Mouse (Mus musculus): ENCODE measurements at regions not wholly inside any gene's neighbourhood (a gene's known extent, or its start where the extent isn't known, plus 50 kb on each side); places are given as distances from the start of the nearest gene placed in this dataset.

- WGBS, result 55% methylated on average over 4 of the region's 4 CpGs
- no peak overlapping the region for H3K27ac ChIP-seq (ENCODE audit: low read depth, low read length)
- H3K9me3 ChIP-seq (ENCODE audit: control insufficient read depth, low read length), result no peaks in the 10 kb centered on the region
- no peak for ATAC-seq
- no peak overlapping the region for H3K4me2 ChIP-seq (ENCODE audit: low read length)
- H3K27me3 ChIP-seq (replicated peaks; ENCODE audit: control insufficient read depth, insufficient read depth, low read length), result no peaks in the 10 kb centered on the region
- H3K36me3 ChIP-seq (ENCODE audit: control insufficient read depth, insufficient read depth, low read length), result no peaks in the 10 kb centered on the region
- H3K4me1 ChIP-seq (ENCODE audit: control insufficient read depth, insufficient read depth, low read depth, low read length), result no peaks in the 10 kb centered on the region
- H3K4me3 ChIP-seq (ENCODE audit: low read length), result no peak overlapping the region
- no peak overlapping the region for H3K9ac ChIP-seq (ENCODE audit: low read depth, low read length)
Observed at GRCm38 (mm10) chr10:21672171-21672570, 79.2 kb downstream of the 1700020N01Rik start.

- 75% methylated on average over 5 of the region's 5 CpGs for WGBS
- Histone ChIP-seq H3K4me1 (ENCODE audit: control insufficient read depth, insufficient read depth, low read depth, low read length) (no peaks in the 10 kb centered on the region), H3K4me3 (ENCODE audit: low read length) (no peak overlapping the region), H3K9ac (ENCODE audit: low read depth, low read length) (no peak overlapping the region), H3K9me3 (ENCODE audit: control insufficient read depth, low read length) (no peaks in the 10 kb centered on the region), H3K27ac (ENCODE audit: low read depth, low read length) (no peak overlapping the region), H3K27me3 (replicated peaks; ENCODE audit: control insufficient read depth, insufficient read depth, low read length) (no peaks in the 10 kb centered on the region), H3K36me3 (ENCODE audit: control insufficient read depth, insufficient read depth, low read length) (no peaks in the 10 kb centered on the region), H3K4me2 (ENCODE audit: low read length) (no peak overlapping the region)
- ATAC-seq, result no peak
Observed at GRCm38 (mm10) chr10:21672666-21673065, 79.7 kb downstream of the 1700020N01Rik start.

DNA sequence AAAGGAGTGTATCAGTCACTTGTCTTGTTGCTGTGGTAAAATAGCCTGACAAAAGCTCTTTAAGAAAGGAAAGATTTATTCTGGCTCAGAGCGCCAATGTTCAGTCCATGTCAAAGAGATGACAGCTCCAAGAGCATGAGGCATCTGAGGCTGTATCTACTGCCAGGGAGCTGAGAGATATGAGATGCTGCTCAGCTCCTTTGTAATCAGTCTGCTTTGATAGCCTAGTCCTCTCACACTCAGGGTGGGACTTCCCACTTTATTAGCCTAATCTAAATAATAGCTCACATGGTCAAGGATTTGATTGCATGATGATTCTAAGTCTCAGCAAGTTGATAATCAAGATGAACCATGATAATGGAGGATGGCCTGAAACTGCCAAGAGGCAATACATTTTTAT, 80.9 kb downstream of the 1700020N01Rik start:
- Histone ChIP-seq H3K27me3 (replicated peaks; ENCODE audit: control insufficient read depth, insufficient read depth, low read length) (no peaks in the 10 kb centered on the region), H3K4me2 (ENCODE audit: low read length) (no peak overlapping the region), H3K4me3 (ENCODE audit: low read length) (no peak overlapping the region), H3K9ac (ENCODE audit: low read depth, low read length) (no peak overlapping the region), H3K4me1 (ENCODE audit: control insufficient read depth, insufficient read depth, low read depth, low read length) (no peaks in the 10 kb centered on the region), H3K9me3 (ENCODE audit: control insufficient read depth, low read length) (no peaks in the 10 kb centered on the region), H3K27ac (ENCODE audit: low read depth, low read length) (no peak overlapping the region), H3K36me3 (ENCODE audit: control insufficient read depth, insufficient read depth, low read length) (no peaks in the 10 kb centered on the region)
- ATAC-seq, result 0 out of 2 replicates have a peak, but pooled peaks have one; percentile 58
- WGBS, result 85% methylated on average over 1 of the region's 1 CpGs

DNA sequence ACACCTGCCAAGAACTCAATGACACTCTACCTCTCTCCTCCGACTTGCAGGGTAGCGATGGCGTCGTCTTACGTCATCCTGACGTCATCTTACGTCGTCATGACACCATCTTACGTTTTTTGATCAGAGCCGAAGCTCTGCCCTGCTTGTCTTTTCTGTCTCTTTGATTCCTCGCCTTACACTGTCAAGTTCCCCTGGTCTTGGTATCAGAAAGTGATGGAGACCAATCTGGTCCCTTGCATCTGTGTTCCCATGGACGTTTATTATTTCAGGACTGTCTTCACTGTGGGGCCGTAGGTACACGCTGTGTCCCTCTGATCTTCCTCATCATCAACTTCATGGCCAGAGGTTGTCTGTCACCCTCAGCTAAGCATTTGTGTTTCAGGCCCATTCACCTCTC, 82.8 kb downstream of the 1700020N01Rik start:
- no peak for ATAC-seq
- Histone ChIP-seq H3K9ac (ENCODE audit: low read depth, low read length) (no peak overlapping the region), H3K36me3 (ENCODE audit: control insufficient read depth, insufficient read depth, low read length) (no peaks in the 10 kb centered on the region), H3K27ac (ENCODE audit: low read depth, low read length) (no peak overlapping the region), H3K4me1 (ENCODE audit: control insufficient read depth, insufficient read depth, low read depth, low read length) (peaks cover 3% of the 10 kb centered on the region; the same call in 1 of the 2 replicates), H3K4me3 (ENCODE audit: low read length) (no peak overlapping the region), H3K4me2 (ENCODE audit: low read length) (no peak overlapping the region), H3K27me3 (replicated peaks; ENCODE audit: control insufficient read depth, insufficient read depth, low read length) (no peaks in the 10 kb centered on the region), H3K9me3 (ENCODE audit: control insufficient read depth, low read length) (no peaks in the 10 kb centered on the region)
- 93% methylated on average over 14 of the region's 14 CpGs for WGBS

DNA sequence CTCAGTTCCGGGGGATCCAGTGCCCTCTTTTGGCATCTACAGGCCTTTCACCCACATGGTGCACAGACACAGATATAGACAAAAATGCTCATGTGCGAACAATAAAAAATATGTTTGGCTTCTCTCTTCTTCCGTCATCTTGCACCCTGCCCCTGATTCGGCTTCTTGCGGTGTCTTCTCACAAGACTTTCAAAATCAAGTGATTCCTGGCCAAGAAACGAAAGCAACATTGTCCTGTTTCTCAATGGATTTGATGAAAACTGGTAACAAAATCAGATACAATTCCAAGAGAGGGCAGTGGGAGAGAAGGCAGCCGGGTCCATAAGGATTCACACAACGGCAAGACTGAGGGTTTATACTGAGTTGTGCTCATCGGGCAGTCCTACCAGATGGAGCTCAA, 85.0 kb downstream of the 1700020N01Rik start:
- no peak overlapping the region for H3K9ac ChIP-seq (ENCODE audit: low read depth, low read length)
- WGBS, result 97% methylated on average over 9 of the region's 9 CpGs
- H3K27me3 ChIP-seq (replicated peaks; ENCODE audit: control insufficient read depth, insufficient read depth, low read length), result no peaks in the 10 kb centered on the region
- H3K4me3 ChIP-seq (ENCODE audit: low read length), result no peak overlapping the region
- no peak overlapping the region for H3K4me2 ChIP-seq (ENCODE audit: low read length)
- peaks cover 3% of the 10 kb centered on the region; the same call in 1 of the 2 replicates for H3K4me1 ChIP-seq (ENCODE audit: control insufficient read depth, insufficient read depth, low read depth, low read length)
- no peak for ATAC-seq
- no peak overlapping the region for H3K27ac ChIP-seq (ENCODE audit: low read depth, low read length)
- no peaks in the 10 kb centered on the region for H3K36me3 ChIP-seq (ENCODE audit: control insufficient read depth, insufficient read depth, low read length)
- H3K9me3 ChIP-seq (ENCODE audit: control insufficient read depth, low read length), result no peaks in the 10 kb centered on the region

- Histone ChIP-seq H3K27me3 (replicated peaks; ENCODE audit: control insufficient read depth, insufficient read depth, low read length) (no peaks in the 10 kb centered on the region), H3K9me3 (ENCODE audit: control insufficient read depth, low read length) (no peaks in the 10 kb centered on the region), H3K4me2 (ENCODE audit: low read length) (no peak overlapping the region), H3K4me1 (ENCODE audit: control insufficient read depth, insufficient read depth, low read depth, low read length) (peaks cover 3% of the 10 kb centered on the region; the same call in 1 of the 2 replicates), H3K36me3 (ENCODE audit: control insufficient read depth, insufficient read depth, low read length) (no peaks in the 10 kb centered on the region), H3K4me3 (ENCODE audit: low read length) (no peak overlapping the region), H3K27ac (ENCODE audit: low read depth, low read length) (no peak overlapping the region; the same call in 1 of the 2 replicates), H3K9ac (ENCODE audit: low read depth, low read length) (no peak overlapping the region)
- no peak for ATAC-seq
- 87% methylated on average over 6 of the region's 6 CpGs for WGBS
Observed at GRCm38 (mm10) chr10:21678372-21678771, 85.4 kb downstream of the 1700020N01Rik start.

- no peak overlapping the region for H3K9ac ChIP-seq (ENCODE audit: low read depth, low read length)
- H3K4me2 ChIP-seq (ENCODE audit: low read length), result no peak overlapping the region
- WGBS, result 54% methylated on average over 10 of the region's 10 CpGs
- H3K9me3 ChIP-seq (ENCODE audit: control insufficient read depth, low read length), result no peaks in the 10 kb centered on the region
- no peak overlapping the region for H3K4me3 ChIP-seq (ENCODE audit: low read length)
- ATAC-seq, result no peak
- no peak overlapping the region; the same call in 1 of the 2 replicates for H3K27ac ChIP-seq (ENCODE audit: low read depth, low read length)
- H3K4me1 ChIP-seq (ENCODE audit: control insufficient read depth, insufficient read depth, low read depth, low read length), result peaks cover 3% of the 10 kb centered on the region; the same call in 1 of the 2 replicates
- no peaks in the 10 kb centered on the region for H3K36me3 ChIP-seq (ENCODE audit: control insufficient read depth, insufficient read depth, low read length)
- H3K27me3 ChIP-seq (replicated peaks; ENCODE audit: control insufficient read depth, insufficient read depth, low read length), result no peaks in the 10 kb centered on the region
Observed at GRCm38 (mm10) chr10:21678811-21679451, 86.0 kb downstream of the 1700020N01Rik start.

GRCm38 (mm10) chr10:21680789-21681188, 87.8 kb downstream of the 1700020N01Rik start:
- Histone ChIP-seq H3K4me2 (ENCODE audit: low read length) (no peak overlapping the region), H3K4me1 (ENCODE audit: control insufficient read depth, insufficient read depth, low read depth, low read length) (peaks cover 3% of the 10 kb centered on the region), H3K27ac (ENCODE audit: low read depth, low read length) (no peak overlapping the region), H3K4me3 (ENCODE audit: low read length) (no peak overlapping the region), H3K36me3 (ENCODE audit: control insufficient read depth, insufficient read depth, low read length) (no peaks in the 10 kb centered on the region), H3K27me3 (replicated peaks; ENCODE audit: control insufficient read depth, insufficient read depth, low read length) (no peaks in the 10 kb centered on the region), H3K9me3 (ENCODE audit: control insufficient read depth, low read length) (no peaks in the 10 kb centered on the region), H3K9ac (ENCODE audit: low read depth, low read length) (no peak overlapping the region)
- 21% methylated on average over 4 of the region's 4 CpGs for WGBS
- peak; percentile 90 for ATAC-seq

- Histone ChIP-seq H3K4me1 (ENCODE audit: control insufficient read depth, insufficient read depth, low read depth, low read length) (peaks cover 3% of the 10 kb centered on the region), H3K27me3 (replicated peaks; ENCODE audit: control insufficient read depth, insufficient read depth, low read length) (no peaks in the 10 kb centered on the region), H3K9ac (ENCODE audit: low read depth, low read length) (no peak overlapping the region), H3K9me3 (ENCODE audit: control insufficient read depth, low read length) (no peaks in the 10 kb centered on the region), H3K4me3 (ENCODE audit: low read length) (no peak overlapping the region), H3K27ac (ENCODE audit: low read depth, low read length) (no peak overlapping the region), H3K36me3 (ENCODE audit: control insufficient read depth, insufficient read depth, low read length) (no peaks in the 10 kb centered on the region), H3K4me2 (ENCODE audit: low read length) (no peak overlapping the region)
- 57% methylated on average over 9 of the region's 9 CpGs for WGBS
- no peak for ATAC-seq
Observed at GRCm38 (mm10) chr10:21684286-21685013, 91.5 kb downstream of the 1700020N01Rik start.
